In genomic region chr9:35115299-35115698, GRCm38 (mm10) we compare ENCODE assay signal across 9 mouse cellular contexts. TPM values are rescaled to one million over a fixed set of nuclear protein-coding genes. Genes with fewer than 3 reads are reported as not detected.
DNase-seq lines count a peak whose midpoint lies in the region; ATAC-seq and TF ChIP-seq lines count a peak whose summit lies in the region.
"Had no signal": no experiment of that assay in that cellular context is flagged by ENCODE, and none has a peak within 500 bp of the region (broad histone marks: within the 10 kb centered on the region; RNA-seq: fewer than 3 reads in every experiment).

No protein-coding gene starts in this region.

- H3K79me2 ChIP-seq in heart, adult 2 months (replicated peaks; ENCODE audit: control insufficient read depth, insufficient read depth, low read length) = no peaks in the 10 kb centered on the region; the same call in 1 of the 2 replicates

- H3K9me3 ChIP-seq in limb, embryonic 15.5 days = no peaks in the 10 kb centered on the region; the same call in 1 of the 2 replicates

- peaks cover 15% of the 10 kb centered on the region for H3K4me1 ChIP-seq in heart, adult 2 months (ENCODE audit: control insufficient read depth, insufficient read depth, low read length)
- peaks cover 29% of the 10 kb centered on the region for H3K4me1 ChIP-seq in testis, adult 2 months (ENCODE audit: control insufficient read depth, insufficient read depth, low read length)
- H3K4me1 ChIP-seq in limb, embryonic 15.5 days = peaks cover 66% of the 10 kb centered on the region

- H3K4me3 ChIP-seq in heart, adult 2 months = peak overlapping the region; percentile 82
- no peak overlapping the region; the same call in 1 of the 2 replicates for H3K4me3 ChIP-seq in testis, adult 2 months (ENCODE audit: control insufficient read depth, low read depth, low read length)
- H3K4me3 ChIP-seq in limb, embryonic 15.5 days = peak overlapping the region; percentile 75

- intact Hi-C loops in heart, adult 2 months (cut with DNase I) = loop anchor here (5.0 kb wide), 1 partner anchor 152 kb away; the partner anchor contains the start of genes Fam118b and Rpusd4
- intact Hi-C loops in heart, postnatal 25 days (cut with DNase I) = loop anchor here (5.0 kb wide), 1 partner anchor 47 kb away; no protein-coding TSS in a partner anchor
- intact Hi-C loops in left cerebral cortex, postnatal 10 days (cut with DNase I) = loop anchor here (5.0 kb wide), 1 partner anchor 52 kb away; no protein-coding TSS in a partner anchor

- WGBS in heart, adult 2 months = 29% methylated on average over 4 of the region's 4 CpGs
- 25% methylated on average over 3 of the region's 4 CpGs for WGBS in limb, embryonic 15.5 days

- no peaks in the 10 kb centered on the region for H3K27me3 ChIP-seq in heart, adult 2 months (ENCODE audit: control insufficient read depth, insufficient read depth, low read length)
- no peaks in the 10 kb centered on the region for H3K27me3 ChIP-seq in testis, adult 2 months (ENCODE audit: control insufficient read depth, insufficient read depth, low read length)
- no peaks in the 10 kb centered on the region for H3K27me3 ChIP-seq in limb, embryonic 15.5 days

- peak in 1 of 2 experiments; percentile 31 for DNase-seq in heart, adult 2 months
- DNase-seq in heart, postnatal 25 days (ENCODE audit: low spot score) = no peak
- DNase-seq in testis, postnatal 14 days (ENCODE audit: low spot score) = no peak
- no peak for DNase-seq in left cerebral cortex, postnatal 10 days (ENCODE audit: extremely low spot score in 1 of 2, low spot score in 2 of 2)
- DNase-seq in frontal cortex, postnatal 14 days (ENCODE audit: low spot score in 2 of 2) = no peak
- DNase-seq: kidney, adult 9 months had no signal

- peak overlapping the region; percentile 95 for H3K27ac ChIP-seq in heart, adult 2 months
- peak overlapping the region; percentile 41; the same call in 1 of the 2 replicates for H3K27ac ChIP-seq in testis, adult 2 months (ENCODE audit: control insufficient read depth, insufficient read depth, low read depth, low read length)
- H3K27ac ChIP-seq in limb, embryonic 15.5 days = no peak overlapping the region

- H3K9ac ChIP-seq in heart, adult 2 months (ENCODE audit: low read depth, low read length) = peak overlapping the region; percentile 96
- H3K9ac ChIP-seq in limb, embryonic 15.5 days = 0 out of 2 replicates have a peak overlapping the region, but pooled peaks have one; percentile 80

- peaks cover 2% of the 10 kb centered on the region; the same call in 1 of the 2 replicates for H3K36me3 ChIP-seq in heart, adult 2 months (ENCODE audit: control insufficient read depth, insufficient read depth, low read length)
- no peaks in the 10 kb centered on the region for H3K36me3 ChIP-seq in testis, adult 2 months (ENCODE audit: control insufficient read depth, insufficient read depth, low read length)
- H3K36me3 ChIP-seq in limb, embryonic 15.5 days = peaks cover 3% of the 10 kb centered on the region; the same call in 1 of the 2 replicates

- ATAC-seq in limb, embryonic 15.5 days (ENCODE audit: insufficient number of reproducible peaks, low FRiP score, low TSS enrichment, low read depth) = no peak
- no peak for ATAC-seq in erythroid progenitor cell, adult 5-6 weeks (replicated peaks; ENCODE audit: low FRiP score, poor library complexity, severe bottlenecking)

- no peak for TF ChIP-seq EP300 in heart, adult 2 months (IDR thresholded peaks at IDR 0.05; ENCODE audit: insufficient read depth, low read depth, low read length)

- no peak for TF ChIP-seq POLR2A in heart, adult 2 months (IDR thresholded peaks at IDR 0.05; ENCODE audit: insufficient read depth, low read depth, low read length)
- TF ChIP-seq POLR2A in testis, adult 2 months (IDR thresholded peaks at IDR 0.05; ENCODE audit: control insufficient read depth, low read depth, low read length) = no peak

- no peak for TF ChIP-seq CTCF in heart, adult 2 months (IDR thresholded peaks at IDR 0.05)
- no peak for TF ChIP-seq CTCF in testis, adult 2 months (IDR thresholded peaks at IDR 0.05; ENCODE audit: control insufficient read depth, insufficient read depth, insufficient replicate concordance, low read depth, low read length)

- H3K4me2 ChIP-seq in limb, embryonic 15.5 days = peak overlapping the region; percentile 79

RNA-seq across cellular contexts. Expression of gene St3gal4, which starts 3.8 kb away (rescaled TPM):
- total RNA-seq in heart, adult 2 months (2021) = 10 to 100 TPM; 26.1 to 29.5 TPM
- 8.6 and 11.9 TPM in 2 replicates for polyA plus RNA-seq in heart, adult 2 months (2012; rRNA removed)
- 10 to 100 TPM; 33.2 to 34.1 TPM for total RNA-seq in heart, postnatal 25 days (2021)
- polyA plus RNA-seq in testis, adult 2 months (2012; rRNA removed) = 5.6 and 6.7 TPM in 2 replicates
- 39.2 and 39.4 TPM in 2 replicates for polyA plus RNA-seq in limb, embryonic 15.5 days (2015; fragmentation: Nextera tagmentation; extraction: Ambion mirVana)
- total RNA-seq in erythroid progenitor cell, adult 5-6 weeks (2015; ENCODE audit: low replicate concordance) = 25.2 and 41.5 TPM in 2 replicates
- 35.2 and 37.9 TPM in 2 replicates for total RNA-seq in erythroid progenitor cell, adult 5-6 weeks (2017; ENCODE audit: low replicate concordance)
- total RNA-seq in left cerebral cortex, postnatal 10 days (2021) = 10 to 100 TPM; 26.8 to 27.2 TPM
